Mouse (Mus musculus) erythroblast, adult 5-6 weeks (primary cell): ENCODE measurements around the gene B4galt4. TPM values are rescaled to one million over a fixed set of nuclear protein-coding genes. Genes with fewer than 3 reads are reported as not detected.

Experiments
- ATAC-seq: replicated peaks from 2 replicates; pipeline ENCODE4 v1.8.0; 2016; ENCODE audit warnings: moderate number of reproducible peaks, mild to moderate bottlenecking, moderate TSS enrichment, inconsistent platforms; ENCODE audit not compliant: poor library complexity, low FRiP score, severe bottlenecking
- total RNA-seq, 2 experiments: library from RNA; stranded (forward) in 1 of 2; stranded (reverse) in 1 of 2; fragments of 150-400 nt in 1 of 2; fragments of 200-764, 138-1000 nt in 1 of 2; gene quantifications; 2 replicates each; pipeline versions ENCODE4 v1.2.3 to v1.2.4; 2015 to 2017; ENCODE audit warnings: low replicate concordance in 2 of 2

The B4galt4 gene
- total RNA-seq, 2 experiments from 2014 or later, result 4.4 to 19.4 TPM

- no peak for ATAC-seq
These were observed 17.1 kb upstream of the B4galt4 start for GRCm38 (mm10) chr16:38724974-38725373.

GRCm38 (mm10) chr16:38728576-38729132 is 13.4 kb upstream of the B4galt4 start:
- no peak for ATAC-seq

GRCm38 (mm10) chr16:38729139-38729538 is 12.9 kb upstream of the B4galt4 start:
- no peak for ATAC-seq

- no peak for ATAC-seq
These were observed 12.3 kb upstream of the B4galt4 start for GRCm38 (mm10) chr16:38729610-38730288.

- no peak for ATAC-seq
These were observed 11.1 kb upstream of the B4galt4 start for GRCm38 (mm10) chr16:38730921-38731320.

GRCm38 (mm10) chr16:38741204-38741903 is 710 bp upstream of the B4galt4 start:
- ATAC-seq, result no peak

GRCm38 (mm10) chr16:38742659-38743131 is 631 bp downstream of the B4galt4 start:
- no peak for ATAC-seq

GRCm38 (mm10) chr16:38743941-38744673 is 2.0 kb downstream of the B4galt4 start:
- no peak for ATAC-seq

GRCm38 (mm10) chr16:38750803-38751202 is 8.7 kb downstream of the B4galt4 start:
- no peak for ATAC-seq

GRCm38 (mm10) chr16:38753631-38754030 is 11.6 kb downstream of the B4galt4 start:
- no peak for ATAC-seq

- ATAC-seq, result no peak
These were observed 13.6 kb downstream of the B4galt4 start for GRCm38 (mm10) chr16:38755452-38756176.

- ATAC-seq, result no peak
These were observed 14.1 kb downstream of the B4galt4 start for GRCm38 (mm10) chr16:38756177-38756503.

- ATAC-seq, result no peak
These were observed 14.5 kb downstream of the B4galt4 start for GRCm38 (mm10) chr16:38756572-38756971.

GRCm38 (mm10) chr16:38757626-38758025 is 15.6 kb downstream of the B4galt4 start:
- no peak for ATAC-seq

- no peak for ATAC-seq
These were observed 16.2 kb downstream of the B4galt4 start for GRCm38 (mm10) chr16:38758104-38758861.

GRCm38 (mm10) chr16:38760239-38760638 is 18.2 kb downstream of the B4galt4 start:
- ATAC-seq, result no peak

GRCm38 (mm10) chr16:38760834-38761375 is 18.8 kb downstream of the B4galt4 start:
- no peak for ATAC-seq

- no peak for ATAC-seq
These were observed 19.9 kb downstream of the B4galt4 start for GRCm38 (mm10) chr16:38761972-38762371.

GRCm38 (mm10) chr16:38762401-38762800 is 20.3 kb downstream of the B4galt4 start:
- ATAC-seq, result no peak
